Mouse (Mus musculus) E14TG2a.4 (cell line): ENCODE measurements at regions not wholly inside any gene's neighbourhood (a gene's known extent, or its start where the extent isn't known, plus 50 kb on each side); places are given as distances from the start of the nearest gene placed in this dataset.

ENCODE experiments used
- H3K27me3 ChIP-seq: 2 replicates; pipeline ENCODE4 v1.6.1; 2014; ENCODE audit warnings: low read length, control low read depth; ENCODE audit not compliant: insufficient read depth
- H3K36me3 ChIP-seq: 2 replicates; pipeline ENCODE4 v1.6.1; 2014; ENCODE audit warnings: low read length, control low read depth; ENCODE audit not compliant: insufficient read depth
- H3K4me1 ChIP-seq: replicated peaks from 2 replicates; pipeline ENCODE4 v1.6.1; 2014; ENCODE audit warnings: low read depth, low read length, control low read depth
- H3K4me3 ChIP-seq: replicated peaks from 2 replicates; pipeline ENCODE4 v1.5.1; 2014; ENCODE audit warnings: mild to moderate bottlenecking, low read length
- H3K9me3 ChIP-seq: 2 replicates; pipeline ENCODE4 v1.6.1; 2014; ENCODE audit warnings: low read length, control low read depth
- CTCF ChIP-seq: conservative IDR thresholded peaks from 2 replicates; pipeline ENCODE4 v1.5.1; 2014; ENCODE audit warnings: low read length
- NANOG ChIP-seq: IDR thresholded peaks from 2 replicates; pipeline ENCODE4 v1.6.1; 2014; ENCODE audit warnings: borderline replicate concordance, low read length, mixed read lengths
- POU5F1 ChIP-seq: IDR thresholded peaks from 2 replicates; pipeline ENCODE4 v1.6.1; 2014; ENCODE audit warnings: low read length, borderline replicate concordance

- Histone ChIP-seq H3K27me3 (no peaks in the 10 kb centered on the region), H3K4me3 (peak overlapping the region; percentile 43), H3K36me3 (no peaks in the 10 kb centered on the region), H3K4me1 (peaks cover 15% of the 10 kb centered on the region), H3K9me3 (peaks cover 9% of the 10 kb centered on the region; the same call in 1 of the 2 replicates)
- no peak for TF ChIP-seq NANOG
- TF ChIP-seq CTCF = no peak
- TF ChIP-seq POU5F1 = no peak
These were observed 53.4 kb upstream of the Fmnl2 start for GRCm38 (mm10) chr2:52804106-52804825.

DNA sequence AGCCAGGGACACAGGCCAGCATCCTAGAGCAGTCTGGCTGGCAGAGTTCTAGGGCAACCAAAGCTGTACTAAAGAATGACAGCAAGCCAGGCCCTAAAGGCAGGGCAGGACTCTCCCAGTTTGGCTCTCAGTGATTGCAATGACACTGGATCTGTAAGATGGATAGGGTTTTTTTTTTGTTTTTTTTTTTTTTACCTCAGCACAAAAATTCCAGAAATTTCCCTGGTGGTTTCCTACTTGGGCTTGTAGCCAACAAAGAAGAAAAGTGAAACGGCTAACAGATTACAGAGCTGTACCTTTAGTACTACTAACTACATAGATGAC lies 52.9 kb upstream of the Fmnl2 start:
- no peaks in the 10 kb centered on the region for H3K27me3 ChIP-seq
- no peak for TF ChIP-seq CTCF
- no peak for TF ChIP-seq POU5F1
- no peak for TF ChIP-seq NANOG
- H3K9me3 ChIP-seq = peaks cover 9% of the 10 kb centered on the region; the same call in 1 of the 2 replicates
- peaks cover 15% of the 10 kb centered on the region for H3K4me1 ChIP-seq
- H3K36me3 ChIP-seq = no peaks in the 10 kb centered on the region
- peak overlapping the region; percentile 43 for H3K4me3 ChIP-seq

DNA sequence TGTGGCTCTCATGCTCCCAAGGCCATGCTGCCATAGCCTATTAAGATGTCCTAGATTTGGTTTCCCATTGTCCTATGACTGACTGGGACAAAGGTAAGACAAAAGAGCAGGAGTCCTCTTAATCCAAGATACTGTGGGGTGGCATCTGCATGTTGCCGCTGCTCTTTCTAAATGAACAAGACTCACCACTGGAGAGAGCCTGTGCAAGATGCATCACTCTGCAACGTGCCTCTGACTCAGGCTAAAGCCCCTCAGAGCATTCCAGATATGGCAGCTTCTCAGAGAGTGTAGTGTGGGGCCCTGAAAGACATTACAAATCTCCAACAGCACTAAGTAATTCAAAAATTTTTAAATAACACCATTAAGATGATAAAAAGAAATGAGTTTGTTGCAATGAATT lies 49.8 kb upstream of the Fmnl2 start:
- Histone ChIP-seq H3K36me3 (no peaks in the 10 kb centered on the region), H3K9me3 (no peaks in the 10 kb centered on the region), H3K27me3 (no peaks in the 10 kb centered on the region), H3K4me3 (no peak overlapping the region), H3K4me1 (peaks cover 18% of the 10 kb centered on the region)
- TF ChIP-seq CTCF (no peak), NANOG (no peak), POU5F1 (no peak)
